Mouse (Mus musculus) retina, postnatal 7 days (tissue): ENCODE results near the gene Dock1.

Experiments
- DNase-seq: peaks from one replicate; pipeline ENCODE4 v3.0.0-alpha.2; 2012; ENCODE audit warnings: low read depth, low spot score

Gene Dock1

GRCm38 (mm10) chr7:135053186-135053715 lies 382.8 kb downstream of the Dock1 start:
- no peak for DNase-seq

GRCm38 (mm10) chr7:135054664-135055063 lies 384.2 kb downstream of the Dock1 start:
- peak; percentile 14 for DNase-seq

- DNase-seq: no peak
Observed at GRCm38 (mm10) chr7:135059071-135059470, 388.6 kb downstream of the Dock1 start.

GRCm38 (mm10) chr7:135059562-135059961 lies 389.1 kb downstream of the Dock1 start:
- no peak for DNase-seq

GRCm38 (mm10) chr7:135063886-135064285 lies 393.4 kb downstream of the Dock1 start:
- no peak for DNase-seq

GRCm38 (mm10) chr7:135065301-135065700 lies 394.8 kb downstream of the Dock1 start:
- no peak for DNase-seq

GRCm38 (mm10) chr7:135068887-135069286 lies 398.4 kb downstream of the Dock1 start:
- no peak for DNase-seq

- DNase-seq: no peak
Observed at GRCm38 (mm10) chr7:135076904-135077303, 406.4 kb downstream of the Dock1 start.

- no peak for DNase-seq
Observed at GRCm38 (mm10) chr7:135077340-135077739, 406.9 kb downstream of the Dock1 start.

- no peak for DNase-seq
Observed at GRCm38 (mm10) chr7:135077806-135078205, 407.4 kb downstream of the Dock1 start.

- DNase-seq: no peak
Observed at GRCm38 (mm10) chr7:135083421-135083820, 413.0 kb downstream of the Dock1 start.

- DNase-seq: no peak
Observed at GRCm38 (mm10) chr7:135084069-135084468, 413.6 kb downstream of the Dock1 start.

GRCm38 (mm10) chr7:135086556-135086955 lies 416.1 kb downstream of the Dock1 start:
- DNase-seq: no peak

- no peak for DNase-seq
Observed at GRCm38 (mm10) chr7:135089626-135090025, 419.2 kb downstream of the Dock1 start.

- DNase-seq: no peak
Observed at GRCm38 (mm10) chr7:135093851-135094250, 423.4 kb downstream of the Dock1 start.

GRCm38 (mm10) chr7:135101921-135102320 lies 431.5 kb downstream of the Dock1 start:
- DNase-seq: no peak

- no peak for DNase-seq
Observed at GRCm38 (mm10) chr7:135106536-135106935, 436.1 kb downstream of the Dock1 start.

GRCm38 (mm10) chr7:135110307-135110706 lies 439.9 kb downstream of the Dock1 start:
- no peak for DNase-seq

- no peak for DNase-seq
Observed at GRCm38 (mm10) chr7:135125296-135126065, 455.0 kb downstream of the Dock1 start.

- no peak for DNase-seq
Observed at GRCm38 (mm10) chr7:135132461-135132860, 462.0 kb downstream of the Dock1 start.

- DNase-seq: no peak
Observed at GRCm38 (mm10) chr7:135134619-135135018, 464.2 kb downstream of the Dock1 start.

- DNase-seq: no peak
Observed at GRCm38 (mm10) chr7:135139153-135139612, 468.7 kb downstream of the Dock1 start.

- DNase-seq: no peak
Observed at GRCm38 (mm10) chr7:135144731-135145130, 474.3 kb downstream of the Dock1 start.
